Mouse (Mus musculus) CH12.LX (cell line): ENCODE data around the gene Zdhhc3.

Experiments used
- EP300 ChIP-seq: IDR thresholded peaks from 2 replicates; pipeline ENCODE4 v1.6.1; 2011; ENCODE audit warnings: low read length, improper control_type of control experiment
- ZNF384 ChIP-seq: IDR thresholded peaks from 2 replicates; pipeline ENCODE4 v1.6.1; 2012; ENCODE audit warnings: low read depth, low read length, improper control_type of control experiment, inconsistent platforms

- TF ChIP-seq EP300 (no peak), ZNF384 (no peak)
Observed at GRCm38 (mm10) chr9:123079149-123079548, 33.9 kb downstream of the Zdhhc3 start.
